Comparison of ENCODE assay signal across 16 mouse cellular contexts in the genomic region with DNA sequence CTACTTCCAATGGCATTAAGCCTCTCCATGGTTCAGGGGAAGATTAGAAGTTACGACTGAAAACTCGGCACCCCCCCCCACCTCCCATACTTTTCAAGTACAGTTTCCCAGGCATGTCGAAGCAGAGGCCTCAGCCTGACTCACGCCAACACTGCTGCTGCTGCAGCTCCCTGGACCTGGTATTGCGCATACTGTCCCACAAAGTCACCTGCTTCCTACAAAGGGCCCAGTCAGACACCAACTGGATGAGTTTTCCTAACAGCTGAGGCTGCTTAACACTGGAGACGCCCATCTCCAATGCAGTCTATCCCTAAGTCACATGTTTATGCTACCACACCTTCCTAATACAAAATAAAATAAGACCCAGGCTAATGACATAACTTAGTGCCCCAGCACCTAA.
"Had no signal": no experiment of that assay in that cellular context is flagged by ENCODE, and none has a peak within 500 bp of the region (broad histone marks: within the 10 kb centered on the region; RNA-seq: fewer than 3 reads in every experiment).

No protein-coding gene starts in this region.

- H3K27me3 ChIP-seq: neural tube, embryonic 12.5 days; neural tube, embryonic 13.5 days; neural tube, embryonic 15.5 days; stomach, embryonic 15.5 days had no signal

- H3K36me3 ChIP-seq: neural tube, embryonic 12.5 days; neural tube, embryonic 13.5 days; neural tube, embryonic 15.5 days; stomach, embryonic 15.5 days had no signal

- DNase-seq: retina, postnatal 1 day; right cerebral cortex, adult 18-20 months; right cerebral cortex, postnatal 14 days; right cerebral cortex, postnatal 25 days; right cerebral cortex, postnatal 4 days; spleen, adult 18-20 months; thymus, adult 18-20 months; thymus, adult 2 months; thymus, postnatal 14 days; thymus, postnatal 25 days; thymus, postnatal 36 days; thymus, postnatal 4 days had no signal

- H3K4me2 ChIP-seq: neural tube, embryonic 12.5 days; neural tube, embryonic 13.5 days; neural tube, embryonic 15.5 days; stomach, embryonic 15.5 days had no signal

- H3K4me3 ChIP-seq: neural tube, embryonic 12.5 days; neural tube, embryonic 13.5 days; neural tube, embryonic 15.5 days; stomach, embryonic 15.5 days had no signal
